Mouse (Mus musculus) lung, embryonic 14.5 days (tissue): ENCODE results near the gene Sec14l1. TPM values are rescaled to one million over a fixed set of nuclear protein-coding genes. Genes with fewer than 3 reads are reported as not detected.

Experiments
- ATAC-seq: fragments of 200-750 bp; cut with Nextera tagmentation; 2 replicates; pipeline ENCODE4 v1.8.0; 2017; ENCODE audit warnings: mild to moderate bottlenecking, moderate TSS enrichment, moderate library complexity; ENCODE audit not compliant: insufficient read depth
- DNase-seq: peaks from one replicate; pipeline ENCODE4 v3.0.0-alpha.2; 2015
- H3K27ac ChIP-seq: fragments of 300-500 bp; sonication (generic); 2 replicates; pipeline ENCODE4 v1.5.1; 2014; ENCODE audit warnings: low read depth, mild to moderate bottlenecking, moderate library complexity
- H3K27me3 ChIP-seq: fragments of 300-500 bp; sonication (generic); 2 replicates; pipeline ENCODE4 v1.6.1; 2014; ENCODE audit warnings: low read length, control low read depth; ENCODE audit not compliant: insufficient read depth
- H3K36me3 ChIP-seq: fragments of 300-500 bp; sonication (generic); 2 replicates; pipeline ENCODE4 v1.6.1; 2014; ENCODE audit warnings: control low read depth; ENCODE audit not compliant: insufficient read depth
- H3K4me1 ChIP-seq: fragments of 300-500 bp; sonication (generic); 2 replicates; pipeline ENCODE4 v1.6.1; 2014; ENCODE audit warnings: antibody characterized with exemption, control low read depth; ENCODE audit not compliant: insufficient read depth
- H3K4me2 ChIP-seq: fragments of 300-500 bp; sonication (generic); 2 replicates; pipeline ENCODE4 v1.6.1; 2014; ENCODE audit warnings: mild to moderate bottlenecking
- H3K4me3 ChIP-seq: fragments of 300-500 bp; sonication (generic); 2 replicates; pipeline ENCODE4 v1.5.1; 2014; ENCODE audit warnings: low read depth, low read length
- H3K9ac ChIP-seq: fragments of 300-500 bp; sonication (generic); 2 replicates; pipeline ENCODE4 v1.6.1; 2014
- H3K9me3 ChIP-seq: fragments of 300-500 bp; sonication (generic); 2 replicates; pipeline ENCODE4 v1.6.1; 2016; ENCODE audit warnings: low read depth, low read length, control low read depth
- CTCF ChIP-seq: IDR thresholded peaks from 2 replicates; pipeline ENCODE4 v1.5.1; 2016; ENCODE audit warnings: antibody characterized with exemption, low read depth
- WGBS: fragments of 180-500 bp; shearing (Covaris S2); extraction: QIAGEN DNeasy Blood & Tissue Kit; methylation state at CpG from one replicate; pipeline ENCODE4 v1.1.7; 2014; 5-methylcytosine and 5-hydroxymethylcytosine counted together
- polyA plus RNA-seq: library from polyadenylated mRNA; unstranded; fragments of >200 nt; fragmentation: Nextera tagmentation; extraction: Ambion mirVana; gene quantifications from 2 replicates; pipeline ENCODE4 v1.2.1, GENCODE M21; 2014

The Sec14l1 gene
- polyA plus RNA-seq, 1 experiment from 2014 or later, result 46.2 TPM

GRCm38 (mm10) chr11:117130888-117131287 lies 15.9 kb downstream of the Sec14l1 start:
- H3K4me3 ChIP-seq, result no peak overlapping the region
- no peak for TF ChIP-seq CTCF
- no peak overlapping the region for H3K4me2 ChIP-seq
- no peaks in the 10 kb centered on the region for H3K27me3 ChIP-seq
- ATAC-seq, result no peak; the same call in 1 of the 2 replicates
- H3K9ac ChIP-seq, result no peak overlapping the region
- H3K4me1 ChIP-seq, result peaks cover 38% of the 10 kb centered on the region
- H3K27ac ChIP-seq, result peak overlapping the region; percentile 61
- WGBS, result 28% methylated on average over 5 of the region's 5 CpGs
- H3K9me3 ChIP-seq, result no peaks in the 10 kb centered on the region
- DNase-seq, result peak; percentile 72
- H3K36me3 ChIP-seq, result peaks cover 17% of the 10 kb centered on the region; the same call in 1 of the 2 replicates

GRCm38 (mm10) chr11:117131450-117131849 lies 16.5 kb downstream of the Sec14l1 start:
- 89% methylated on average over 10 of the region's 10 CpGs for WGBS
- no peak overlapping the region for H3K4me2 ChIP-seq
- H3K36me3 ChIP-seq, result peaks cover 17% of the 10 kb centered on the region; the same call in 1 of the 2 replicates
- H3K4me3 ChIP-seq, result no peak overlapping the region
- DNase-seq (no peak), ATAC-seq (no peak)
- TF ChIP-seq CTCF, result no peak
- H3K9ac ChIP-seq, result no peak overlapping the region
- H3K4me1 ChIP-seq, result peaks cover 38% of the 10 kb centered on the region
- peak overlapping the region; percentile 30; the same call in 1 of the 2 replicates for H3K27ac ChIP-seq
- no peaks in the 10 kb centered on the region for H3K9me3 ChIP-seq
- no peaks in the 10 kb centered on the region for H3K27me3 ChIP-seq

GRCm38 (mm10) chr11:117134776-117135387 lies 19.9 kb downstream of the Sec14l1 start:
- no peak for TF ChIP-seq CTCF
- peaks cover 25% of the 10 kb centered on the region for H3K36me3 ChIP-seq
- H3K4me2 ChIP-seq, result peak overlapping the region; percentile 42
- peak; percentile 51 for DNase-seq
- H3K9me3 ChIP-seq, result no peaks in the 10 kb centered on the region
- peaks cover 17% of the 10 kb centered on the region for H3K4me1 ChIP-seq
- ATAC-seq, result no peak
- no peaks in the 10 kb centered on the region for H3K27me3 ChIP-seq
- H3K9ac ChIP-seq, result peak overlapping the region; percentile 26; the same call in 1 of the 2 replicates
- WGBS, result 49% methylated on average over 23 of the region's 23 CpGs
- H3K27ac ChIP-seq, result peak overlapping the region; percentile 28; the same call in 1 of the 2 replicates
- H3K4me3 ChIP-seq, result no peak overlapping the region

- WGBS, result 27% methylated on average over 17 of the region's 17 CpGs
- Histone ChIP-seq H3K4me3 (no peak overlapping the region), H3K9ac (peak overlapping the region; percentile 26; the same call in 1 of the 2 replicates), H3K27ac (peak overlapping the region; percentile 28), H3K4me2 (peak overlapping the region; percentile 42), H3K4me1 (peaks cover 11% of the 10 kb centered on the region), H3K27me3 (no peaks in the 10 kb centered on the region), H3K9me3 (no peaks in the 10 kb centered on the region), H3K36me3 (peaks cover 25% of the 10 kb centered on the region)
- DNase-seq (peak; percentile 71), ATAC-seq (no peak)
- peak; percentile 34; the same call in 1 of the 2 replicates for TF ChIP-seq CTCF
Observed at GRCm38 (mm10) chr11:117135457-117136290, 20.7 kb downstream of the Sec14l1 start.

GRCm38 (mm10) chr11:117136880-117137279 lies 21.9 kb downstream of the Sec14l1 start:
- WGBS, result 70% methylated on average over 14 of the region's 14 CpGs
- ATAC-seq, result no peak
- Histone ChIP-seq H3K27me3 (no peaks in the 10 kb centered on the region), H3K36me3 (peaks cover 25% of the 10 kb centered on the region), H3K9me3 (no peaks in the 10 kb centered on the region), H3K4me1 (peaks cover 7% of the 10 kb centered on the region), H3K27ac (peak overlapping the region; percentile 28; the same call in 1 of the 2 replicates), H3K4me2 (no peak overlapping the region), H3K9ac (no peak overlapping the region), H3K4me3 (no peak overlapping the region)
- TF ChIP-seq CTCF, result no peak
- DNase-seq, result no peak

GRCm38 (mm10) chr11:117138213-117138761 lies 23.3 kb downstream of the Sec14l1 start:
- Histone ChIP-seq H3K9me3 (no peaks in the 10 kb centered on the region), H3K36me3 (peaks cover 34% of the 10 kb centered on the region), H3K4me2 (no peak overlapping the region), H3K4me3 (no peak overlapping the region), H3K9ac (no peak overlapping the region), H3K4me1 (peaks cover 7% of the 10 kb centered on the region), H3K27me3 (no peaks in the 10 kb centered on the region), H3K27ac (no peak overlapping the region)
- DNase-seq (no peak), ATAC-seq (no peak)
- WGBS, result 86% methylated on average over 9 of the region's 9 CpGs
- TF ChIP-seq CTCF, result no peak
